Mouse (Mus musculus): Measurements from ENCODE around the gene Ets2. TPM values are rescaled to one million over a fixed set of nuclear protein-coding genes. Genes with fewer than 3 reads are reported as not detected.
A peak's percentile ranks its signal among the peaks of the same experiment; 100 is the strongest.
"Not testable (repeated sequence)": the region's sequence is repeated elsewhere in the genome, so short reads cannot be mapped to it uniquely, and the experiment has no call there.

Gene Ets2
- total RNA-seq, 2 experiments from 2014 or later = 106 to 110 TPM

DNA sequence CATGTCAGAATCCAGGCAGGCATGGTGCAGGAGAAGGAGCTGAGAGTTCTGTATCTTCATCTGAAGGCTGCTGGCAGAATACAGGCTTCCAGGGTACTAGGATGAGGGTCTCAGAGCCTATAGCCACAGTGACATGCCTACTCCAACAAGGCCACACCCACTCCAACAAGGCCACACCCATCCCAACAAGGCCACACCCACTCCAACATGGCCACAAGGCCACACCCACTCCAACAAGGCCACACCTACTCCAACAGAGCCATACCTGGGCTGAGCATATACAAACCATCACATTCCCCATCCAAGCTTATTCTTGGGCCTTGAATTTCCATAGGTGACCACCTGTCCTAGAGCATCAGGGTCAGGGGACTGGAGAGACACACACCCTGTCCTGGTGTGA lies 34.2 kb downstream of the Ets2 start:
- no peak for DNase-seq

DNA sequence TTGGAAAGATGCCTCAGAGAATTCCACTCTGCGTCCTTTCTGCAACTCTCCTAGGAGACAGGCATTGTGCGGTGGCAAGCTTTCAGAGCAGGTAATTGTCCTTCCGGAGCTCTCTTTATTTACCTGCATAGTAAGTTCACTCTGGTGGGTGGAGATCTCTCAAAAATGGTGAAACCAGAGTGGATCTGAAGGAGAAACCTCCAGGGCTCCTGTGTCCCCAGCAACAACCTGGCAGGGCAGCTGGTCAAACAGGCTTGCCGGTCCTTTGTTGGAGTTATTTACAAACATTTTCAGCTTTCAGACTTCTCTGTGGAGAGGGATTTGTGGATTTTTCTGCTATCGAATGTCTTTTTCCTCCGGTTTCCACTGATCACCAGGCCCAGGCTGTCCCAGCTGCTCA lies 34.6 kb downstream of the Ets2 start:
- no peak for DNase-seq

DNA sequence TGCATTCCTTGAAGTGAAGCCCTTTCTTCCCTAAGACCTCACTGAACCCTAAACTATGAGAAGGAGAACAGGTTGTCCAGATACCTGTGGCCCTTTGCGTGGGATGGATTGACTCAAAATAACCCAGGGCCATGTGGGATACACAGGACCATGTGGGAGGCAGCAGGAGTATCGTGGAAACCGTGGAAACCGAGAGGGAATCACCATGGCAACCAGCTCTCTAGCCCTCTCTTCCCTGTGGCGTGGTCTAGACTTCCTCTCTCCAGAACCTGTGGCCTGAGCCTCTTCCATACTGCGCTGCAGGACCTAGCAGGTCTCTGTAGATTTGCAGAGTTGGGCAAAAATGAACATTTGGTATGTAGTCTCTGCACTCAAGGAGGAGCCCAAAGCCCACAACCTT lies 37.6 kb downstream of the Ets2 start:
- DNase-seq = no peak

DNA sequence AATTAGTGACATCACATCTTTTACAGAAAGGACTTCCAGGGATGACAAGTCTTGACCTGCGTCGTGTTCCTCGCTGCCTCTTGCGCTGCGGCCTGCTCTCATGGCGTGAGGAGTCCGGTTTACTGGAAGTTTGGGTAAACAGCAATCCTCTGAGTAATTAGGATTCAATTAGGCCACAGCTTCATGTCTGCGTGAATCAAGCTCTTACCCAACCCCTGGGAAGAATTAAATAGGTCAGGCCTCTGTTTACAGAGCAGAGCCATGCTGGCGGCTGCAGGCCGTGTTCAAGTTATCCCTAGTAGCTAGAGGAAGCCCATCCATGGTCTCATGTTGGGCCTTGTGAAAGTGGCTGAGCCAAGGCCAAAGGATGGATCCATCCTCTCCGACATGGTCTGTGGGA lies 39.5 kb downstream of the Ets2 start:
- no peak for DNase-seq

DNA sequence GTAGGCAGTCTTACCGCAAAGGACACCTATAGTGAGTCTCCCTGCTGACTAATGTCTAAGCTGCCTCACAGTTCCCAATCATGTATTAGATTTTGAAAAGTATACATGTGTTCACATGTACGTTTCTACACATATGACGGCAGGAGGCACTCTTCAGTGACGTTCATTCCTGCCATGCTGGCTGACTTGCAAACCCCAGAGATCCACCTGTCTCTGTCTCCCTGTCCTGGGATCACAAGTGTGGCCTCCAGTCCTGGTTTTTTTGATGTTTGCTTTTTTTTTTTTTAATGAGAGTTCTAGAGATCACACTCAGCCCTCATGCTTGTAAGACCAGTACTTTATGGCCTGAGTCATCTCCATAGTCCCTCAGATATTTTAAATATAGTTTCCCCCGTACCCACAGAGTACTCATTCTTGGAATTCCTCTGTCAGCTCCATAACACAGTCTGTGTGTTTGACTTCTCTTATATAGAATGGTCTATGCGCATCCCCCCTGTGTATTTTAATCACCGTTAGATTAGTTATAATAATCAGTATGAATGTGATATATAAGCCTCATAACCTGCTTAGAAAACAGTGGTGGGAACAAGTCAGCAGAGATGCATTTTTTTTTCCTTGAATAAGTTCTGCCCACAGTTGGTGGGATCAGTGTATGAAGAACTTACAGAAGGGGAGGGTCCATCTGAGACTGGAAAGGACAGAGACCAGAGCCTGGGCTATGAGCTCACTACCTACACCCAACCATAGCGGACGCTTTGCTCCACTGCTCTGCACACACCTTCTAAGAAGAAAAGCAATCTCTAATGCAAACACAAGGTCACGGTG lies 40.3 kb downstream of the Ets2 start:
- DNase-seq = no peak

DNA sequence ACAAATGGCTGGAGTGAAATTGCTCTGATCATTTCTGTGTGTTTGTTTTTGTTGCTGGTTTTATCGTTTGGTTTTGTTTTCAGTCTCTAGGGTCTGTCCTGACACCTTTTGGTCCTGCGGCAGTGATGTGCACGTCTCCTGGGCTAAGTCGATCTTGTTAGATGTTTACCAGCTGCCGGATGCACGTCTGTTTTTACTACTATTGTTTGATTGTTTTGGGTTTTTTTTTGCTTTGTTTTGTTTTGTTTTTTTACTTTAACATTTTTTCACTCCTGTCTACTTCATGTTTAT lies 40.8 kb downstream of the Ets2 start:
- no peak for DNase-seq

DNA sequence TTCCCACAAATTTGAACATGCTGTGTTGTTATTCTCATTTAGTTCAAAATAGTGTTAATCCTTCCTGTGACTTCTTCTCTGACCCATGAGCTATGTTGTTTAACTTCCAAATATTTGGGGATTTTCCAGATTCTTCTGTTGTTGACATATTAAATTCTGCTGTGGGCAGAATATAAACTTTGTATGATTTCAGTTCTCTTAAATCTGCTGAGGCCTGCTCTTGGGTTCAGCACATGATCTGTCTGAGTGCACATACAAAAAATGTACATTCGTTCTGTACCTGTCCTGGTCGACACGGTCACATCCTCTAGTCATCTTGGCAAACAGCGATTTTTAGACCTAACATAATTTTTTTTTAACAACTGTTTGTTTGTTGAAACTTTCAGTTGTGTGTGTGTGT lies 41.2 kb downstream of the Ets2 start:
- no peak for DNase-seq

DNA sequence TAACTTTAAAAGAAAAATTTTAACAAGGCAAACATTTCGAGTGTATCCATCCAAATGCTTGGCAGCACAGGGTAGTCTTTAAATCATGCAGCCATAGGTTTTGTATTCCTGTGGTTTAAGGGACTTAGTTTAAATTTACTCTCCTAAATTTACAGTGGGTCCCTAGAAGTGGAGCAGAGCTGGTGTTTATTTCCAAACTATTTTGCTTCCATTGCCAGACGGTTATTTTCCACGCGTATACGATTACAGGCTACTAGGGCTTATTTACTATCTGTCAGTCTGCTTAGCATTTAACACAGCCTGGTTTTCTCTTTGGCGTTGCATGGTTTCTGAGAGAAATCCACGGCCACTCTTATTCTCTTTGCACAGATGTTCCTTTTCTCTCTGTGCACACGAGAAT lies 42.9 kb downstream of the Ets2 start:
- DNase-seq = no peak

DNA sequence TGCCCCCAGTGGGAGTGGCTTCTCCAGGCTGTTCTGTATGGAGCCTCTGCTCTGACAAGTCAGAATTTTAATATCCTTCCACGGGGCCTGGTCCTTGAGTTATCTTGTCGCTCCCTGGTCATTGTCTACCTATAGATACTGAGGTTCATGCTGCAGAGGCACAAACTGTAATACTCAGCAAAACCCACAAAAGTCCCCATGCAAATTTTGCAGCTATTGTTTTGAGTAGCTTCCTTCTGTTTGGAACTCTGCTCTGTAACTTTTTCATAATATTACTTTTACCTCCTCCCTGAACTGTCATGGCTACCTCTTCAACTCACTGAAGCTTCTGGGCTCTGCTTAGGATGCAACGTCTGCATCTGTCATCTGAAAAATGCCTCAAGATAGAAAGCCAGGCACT lies 43.8 kb downstream of the Ets2 start:
- no peak for DNase-seq

DNA sequence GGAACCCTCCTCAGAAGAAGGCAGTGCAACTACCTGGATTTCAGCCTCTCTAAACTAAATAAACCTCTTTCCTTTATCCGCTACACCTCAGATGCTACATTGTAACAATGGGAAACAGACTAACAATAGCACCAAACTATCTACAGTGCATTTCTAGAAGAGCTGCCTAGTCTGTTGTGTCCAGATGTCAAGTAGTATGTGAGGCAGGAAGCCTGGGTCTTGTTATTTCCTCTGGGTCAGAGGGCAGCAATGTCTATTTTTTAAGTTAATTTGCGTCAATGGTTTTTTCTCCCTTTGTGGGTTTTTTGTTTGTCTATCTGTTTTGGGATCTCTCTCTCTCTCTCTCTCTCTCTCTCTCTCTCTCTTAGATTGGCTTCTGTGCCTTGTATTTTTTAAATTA lies 44.7 kb downstream of the Ets2 start:
- no peak for DNase-seq

DNA sequence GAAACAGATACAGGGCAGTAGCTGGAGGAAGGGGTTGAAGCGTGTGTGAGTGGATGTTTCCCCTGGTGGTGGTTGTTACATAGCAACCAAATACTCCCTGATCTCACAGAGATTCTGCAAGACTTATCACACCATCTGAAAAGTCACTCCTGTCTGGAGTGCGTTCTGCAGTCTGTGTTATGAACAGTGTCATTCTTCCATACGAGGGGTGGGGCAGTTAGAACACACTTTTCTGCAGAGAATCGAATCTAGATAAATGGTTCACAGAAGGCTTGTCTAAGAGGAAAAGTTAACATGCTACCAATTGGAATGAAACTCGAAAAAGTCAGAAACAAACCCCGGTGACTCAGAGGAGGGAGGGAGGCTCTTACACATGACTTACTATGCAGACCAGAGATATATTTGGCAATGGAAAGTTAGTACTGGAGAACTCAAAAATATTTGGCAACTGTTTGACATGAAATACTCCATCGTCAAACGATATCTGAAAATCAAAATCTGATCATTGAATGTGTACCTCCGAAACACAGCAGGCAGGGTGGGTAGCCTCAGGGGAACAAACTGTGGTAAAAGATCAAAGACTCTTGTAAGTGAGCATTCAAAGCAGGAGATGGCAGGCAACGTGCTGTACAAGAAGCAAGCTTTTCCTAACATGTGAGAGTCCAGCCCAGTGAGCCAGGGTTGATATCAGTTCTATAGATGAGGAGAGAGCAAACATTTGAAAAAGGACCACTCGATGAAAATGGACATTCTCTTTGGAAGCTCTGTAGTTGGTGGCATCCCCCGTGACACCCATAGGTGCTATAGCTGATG lies 47.6 kb downstream of the Ets2 start:
- no peak for DNase-seq

DNA sequence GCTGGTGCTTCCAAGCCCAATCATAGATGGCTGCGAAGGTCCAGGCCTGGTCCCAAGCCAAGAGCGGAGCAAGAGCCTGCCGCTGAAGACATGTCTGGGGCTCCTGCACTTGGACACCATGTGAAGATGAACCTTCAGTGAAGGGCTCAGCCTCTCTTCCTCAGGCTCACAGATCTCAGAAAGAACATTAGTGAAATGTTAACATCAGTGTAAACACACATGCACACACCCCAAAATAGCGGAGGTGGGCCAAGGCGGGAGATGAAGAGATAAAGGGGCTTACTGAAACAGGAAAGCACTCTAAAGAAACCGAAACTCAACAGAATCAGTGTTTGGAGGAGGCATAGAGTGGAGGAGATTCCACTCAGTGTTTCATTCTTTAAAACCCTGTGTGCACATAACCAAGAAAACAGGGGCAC lies 48.3 kb downstream of the Ets2 start:
- peak; percentile 32 for DNase-seq

DNA sequence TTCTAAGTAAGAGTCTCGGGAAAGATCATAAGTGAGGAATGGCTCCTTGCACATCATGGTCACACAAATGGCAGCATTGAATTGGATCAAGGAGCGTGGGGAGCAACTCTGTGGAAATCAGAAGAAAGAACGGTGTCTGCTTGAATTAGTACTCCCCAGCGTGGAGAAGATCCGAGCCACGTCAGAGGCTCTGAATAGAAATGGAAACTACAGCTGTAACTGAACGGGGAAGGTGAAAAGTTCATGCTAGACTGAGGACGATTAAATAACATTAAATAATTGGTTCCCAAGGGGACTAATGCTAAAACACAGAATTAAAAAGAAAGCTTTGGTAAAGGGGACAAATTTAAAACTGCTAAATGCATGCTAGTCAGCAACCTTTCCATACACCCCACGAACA lies 50.6 kb downstream of the Ets2 start:
- DNase-seq = no peak

DNA sequence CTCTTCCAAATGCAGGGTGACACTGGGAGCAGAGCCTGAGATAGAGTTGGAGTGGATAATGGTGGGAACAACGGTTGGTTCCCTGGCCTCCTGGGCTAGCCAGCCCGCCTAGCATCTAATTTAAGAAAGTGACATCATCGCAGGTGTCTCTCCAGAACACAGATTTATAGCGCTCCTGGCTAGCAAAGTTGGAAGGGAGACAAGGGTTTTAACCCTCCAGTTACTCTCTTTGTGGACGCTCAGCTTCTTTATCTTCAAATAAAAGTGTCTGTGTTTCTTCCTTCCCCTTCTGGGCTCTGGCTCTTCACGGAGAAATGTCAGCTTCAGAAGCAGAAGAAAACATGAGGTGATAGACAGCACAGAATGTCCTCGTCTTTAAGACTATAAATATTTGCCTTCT lies 51.4 kb downstream of the Ets2 start:
- peak; percentile 55 for DNase-seq

DNA sequence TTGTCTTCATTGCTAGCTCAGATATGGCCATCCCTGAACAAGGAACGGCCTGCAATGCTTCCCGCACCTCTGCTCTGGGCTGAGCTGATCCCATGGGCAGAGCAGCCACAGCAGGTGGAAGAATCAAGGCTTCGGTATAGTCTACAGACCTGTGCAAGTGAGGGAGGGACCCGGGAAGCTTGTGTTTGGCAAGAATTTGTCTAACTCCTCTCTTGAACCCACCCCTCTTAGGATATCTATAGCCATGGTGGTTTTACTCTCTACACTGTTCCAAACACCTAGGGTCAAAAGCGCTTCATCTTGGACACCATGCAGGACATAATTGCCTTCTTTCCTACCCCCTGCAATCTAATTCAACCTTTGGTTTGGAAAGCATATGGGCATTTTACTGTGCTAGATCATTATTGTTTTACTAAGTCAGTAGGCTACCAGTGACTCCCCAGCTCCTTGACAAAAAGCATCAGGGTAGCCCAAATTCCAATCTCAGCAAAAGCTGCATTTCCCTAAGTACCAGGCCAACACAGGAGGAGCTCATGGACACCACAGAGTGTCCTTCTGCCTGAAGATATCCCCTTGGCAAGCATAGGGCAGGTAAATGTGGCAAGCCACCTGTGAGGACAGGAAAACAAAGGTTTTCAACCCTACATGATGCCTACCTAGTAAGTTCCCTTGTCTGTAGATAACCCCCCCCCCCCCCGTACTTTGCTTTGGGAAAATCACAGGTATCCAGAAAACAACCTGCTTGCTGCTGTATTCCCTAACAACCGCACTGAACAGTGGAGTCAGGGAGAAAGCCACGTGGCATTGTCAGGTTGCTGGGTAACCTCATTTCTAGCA lies 57.5 kb downstream of the Ets2 start:
- no peak for DNase-seq

DNA sequence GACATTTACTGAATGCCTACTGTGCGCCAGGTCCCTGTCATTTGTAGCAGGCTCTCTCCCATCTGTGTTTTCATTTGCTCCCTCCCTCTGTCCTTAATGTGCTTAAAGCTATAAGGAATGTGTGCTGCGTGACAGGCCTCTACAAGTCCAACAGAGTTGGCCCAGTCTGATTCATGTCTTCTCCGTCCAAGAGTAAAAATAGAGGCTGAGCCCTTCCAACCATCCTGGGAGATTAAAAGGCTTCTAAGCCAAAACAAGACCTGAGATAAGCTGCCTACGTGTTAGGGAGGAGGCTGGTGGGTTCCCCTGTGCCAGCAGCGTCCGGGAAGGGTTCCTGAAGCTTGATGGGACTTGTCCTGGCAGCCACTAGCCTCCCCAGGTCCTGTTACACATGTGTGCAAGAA lies 58.1 kb downstream of the Ets2 start:
- peak; percentile 74 for DNase-seq

DNA sequence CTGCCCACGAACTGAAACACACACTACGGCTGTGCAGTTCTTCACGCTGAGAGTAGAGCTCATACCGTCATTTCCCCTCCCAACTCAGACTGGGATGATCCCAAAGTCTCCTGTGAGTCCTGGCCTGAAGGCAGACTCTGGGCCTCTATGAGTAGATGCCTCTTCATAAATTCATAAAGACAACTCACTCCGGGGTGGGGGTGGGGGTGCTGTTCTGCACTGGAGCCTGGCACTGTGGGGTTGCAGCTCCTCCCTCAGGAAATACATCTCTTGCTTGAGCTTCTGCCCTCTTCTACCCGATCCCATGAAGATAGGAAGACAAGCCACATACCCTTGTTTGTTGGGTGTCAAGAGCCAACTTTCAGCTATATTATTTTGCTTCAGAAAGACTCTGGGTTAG lies 59.9 kb downstream of the Ets2 start:
- DNase-seq = no peak

DNA sequence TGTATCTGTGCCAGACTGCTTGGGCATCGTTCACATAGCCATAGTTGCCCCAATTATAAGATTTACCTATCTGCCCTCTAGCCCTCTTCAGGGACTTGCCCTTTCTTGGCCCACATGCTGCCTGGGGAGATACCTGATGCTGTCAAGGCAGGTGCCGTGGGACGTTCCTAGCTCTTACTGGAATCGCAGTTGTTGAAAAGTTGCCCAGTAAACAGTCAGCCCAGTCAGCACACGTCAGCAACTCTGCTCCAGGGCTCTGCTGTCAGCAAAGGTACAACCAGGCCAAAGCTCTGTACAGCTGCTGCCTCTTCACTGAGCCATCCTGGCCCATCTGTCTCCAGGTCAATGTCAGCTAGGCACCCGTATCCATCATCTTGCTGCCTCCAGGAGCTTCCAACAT lies 61.3 kb downstream of the Ets2 start:
- peak; percentile 47 for DNase-seq

DNA sequence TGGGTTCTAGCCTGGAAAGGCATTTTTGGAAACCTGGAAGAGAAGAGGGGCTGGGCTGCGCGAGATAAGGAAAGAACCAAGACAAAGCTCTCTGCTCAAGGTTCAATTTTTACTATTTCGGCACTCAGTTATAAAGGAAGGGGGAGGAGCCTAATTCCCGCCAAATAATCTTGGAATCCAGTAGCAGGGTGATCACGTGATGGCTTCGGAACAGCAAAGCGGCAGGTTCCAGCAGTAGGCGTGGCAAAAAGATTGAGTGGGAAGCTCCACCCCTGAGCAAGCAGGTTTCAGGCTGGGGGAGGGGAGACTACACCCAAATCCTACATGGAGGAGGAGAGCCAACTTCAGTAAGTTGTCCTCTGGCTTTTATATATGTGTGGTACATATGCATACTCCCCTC lies 62.2 kb downstream of the Ets2 start:
- DNase-seq = not testable (repeated sequence)

DNA sequence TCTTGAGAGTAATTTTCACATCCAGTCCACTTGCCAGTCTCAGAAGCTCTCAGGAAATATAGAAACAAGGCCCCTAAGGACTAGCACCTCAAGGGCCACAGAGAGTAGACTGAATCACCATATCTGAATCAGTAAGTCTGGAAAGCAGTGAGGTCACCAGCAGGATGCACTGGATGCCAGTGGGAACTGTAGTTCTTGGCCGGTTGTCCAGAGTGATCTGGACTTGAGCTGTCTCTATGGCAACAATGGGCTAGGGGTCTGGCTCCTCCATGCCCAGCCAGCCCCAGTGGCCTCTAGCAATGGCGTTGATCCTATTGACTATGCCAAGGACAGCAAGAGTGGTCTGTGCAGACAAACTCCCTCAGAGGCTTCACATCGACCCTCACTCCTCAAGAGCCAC lies 64.3 kb downstream of the Ets2 start:
- DNase-seq = no peak

DNA sequence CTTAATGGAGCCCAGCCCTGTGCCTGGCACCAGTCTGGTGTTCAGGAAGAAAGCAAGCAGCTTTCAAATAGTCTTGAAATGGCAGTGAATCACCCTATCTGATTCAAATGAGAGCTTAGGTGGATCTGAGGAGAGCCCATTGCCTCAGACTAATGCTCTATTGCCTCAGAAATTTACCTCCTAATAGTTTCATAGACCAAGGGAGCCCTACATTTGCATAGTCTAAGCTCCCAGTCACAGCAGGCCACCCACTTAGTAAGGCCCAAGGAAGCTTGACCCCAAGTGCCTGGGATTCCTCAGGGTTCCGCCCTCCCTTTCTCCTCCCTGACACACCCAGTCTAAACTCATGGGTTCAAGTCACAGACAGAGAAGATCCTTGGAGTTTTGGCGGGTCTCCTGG lies 65.4 kb downstream of the Ets2 start:
- no peak for DNase-seq

DNA sequence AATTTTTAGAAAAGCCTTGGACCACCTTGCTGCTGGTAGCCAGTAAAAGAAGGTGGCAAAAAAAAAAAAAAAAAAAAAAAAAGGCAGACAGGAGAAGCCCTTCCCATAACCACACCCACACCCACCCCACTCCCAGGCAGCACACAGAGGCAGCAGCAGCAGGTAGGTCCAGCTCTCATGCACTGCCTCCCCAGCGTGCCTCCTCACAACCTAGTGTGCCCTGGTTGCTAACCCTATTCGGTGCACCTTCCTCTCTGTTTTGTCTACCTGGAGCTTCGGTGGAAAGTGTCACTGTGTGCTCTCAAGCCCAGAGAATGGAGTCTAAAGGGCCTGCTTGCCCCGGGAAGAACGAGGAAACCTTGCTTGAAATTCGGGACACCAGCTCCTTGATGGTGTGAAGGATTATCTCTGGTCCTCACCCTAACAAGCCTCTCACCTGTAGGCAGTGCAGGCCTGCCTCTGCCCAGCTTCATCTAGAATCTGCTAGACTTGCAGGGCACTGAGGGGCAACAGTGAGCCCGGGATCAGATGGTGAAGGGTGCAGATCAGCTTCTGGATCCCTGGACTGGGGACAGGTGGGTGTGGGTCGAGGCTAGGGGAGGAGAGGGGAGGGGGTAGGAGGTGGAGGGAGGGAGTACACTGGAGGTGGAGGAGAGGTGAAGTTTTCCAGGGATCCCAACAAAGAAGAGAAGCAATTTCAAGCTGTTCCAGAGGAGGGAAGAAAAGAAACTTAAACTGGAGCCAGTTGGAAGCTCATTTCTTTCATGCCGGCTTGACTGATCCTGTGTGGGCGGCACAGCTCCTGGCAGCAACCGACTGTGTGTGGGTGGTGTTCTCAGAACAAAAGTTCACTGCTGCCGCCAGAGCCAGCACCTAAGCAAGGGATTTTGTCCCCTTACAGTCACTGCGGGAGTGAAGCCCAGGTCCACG lies 67.5 kb downstream of the Ets2 start:
- peak; percentile 63 for DNase-seq

Data from heart, postnatal 4 days (tissue).